Mouse (Mus musculus): Measurements from ENCODE around the gene Reps2. TPM values are rescaled to one million over a fixed set of nuclear protein-coding genes. Genes with fewer than 3 reads are reported as not detected.

The Reps2 gene
- 1 to 10 TPM in 1 of 2 experiments, under 1 TPM in 1; 0.52 to 1.5 TPM for total RNA-seq (2021)

- peak; percentile 69 for DNase-seq
These were observed at the start of gene Reps2 for GRCm38 (mm10) chrX:162643091-162643788. Gene Reps2, minus strand, starts transcription at chrX:162643649.

GRCm38 (mm10) chrX:162691272-162691671 is 47.8 kb upstream of the Reps2 start:
- DNase-seq = no peak

DNA sequence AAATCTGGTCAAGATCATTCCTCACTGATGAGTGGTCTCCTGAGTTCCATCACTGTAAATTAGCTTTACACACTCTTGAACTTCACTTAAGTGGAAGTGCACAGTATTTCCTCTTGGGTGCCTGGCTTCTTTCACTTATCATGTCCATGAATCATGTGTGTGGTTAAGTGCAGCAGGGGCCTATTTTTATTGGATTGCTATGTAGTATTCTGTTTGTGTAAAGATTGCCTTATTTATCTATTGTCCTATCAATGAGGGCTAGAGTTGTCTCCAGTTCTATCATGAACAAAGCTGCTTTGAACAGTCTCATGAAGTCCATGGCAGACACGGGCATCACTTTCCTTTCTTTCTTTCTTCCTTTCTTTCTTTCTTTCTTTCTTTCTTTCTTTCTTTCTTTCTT is 41.9 kb upstream of the Reps2 start:
- no peak for DNase-seq

- DNase-seq = no peak
These were observed 36.1 kb upstream of the Reps2 start for GRCm38 (mm10) chrX:162679506-162679905.

DNA sequence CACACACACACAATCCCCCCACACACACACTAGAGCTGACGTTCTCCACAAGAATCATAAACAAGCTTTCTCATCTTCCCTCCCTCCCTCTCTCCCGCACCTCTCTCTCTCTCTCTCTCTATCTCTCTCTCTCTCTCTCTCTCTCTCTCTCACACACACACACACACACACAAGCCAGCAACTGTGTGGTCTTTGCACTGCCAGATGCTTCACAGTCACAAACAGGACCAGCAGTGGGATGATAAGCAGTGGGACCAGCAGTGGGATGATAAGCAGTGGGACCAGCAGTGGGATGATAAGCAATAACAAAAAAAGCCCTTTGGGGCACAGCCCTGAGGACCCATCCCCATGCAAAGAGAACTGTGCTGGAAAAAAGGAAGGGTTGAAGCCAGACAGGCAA is 35.4 kb upstream of the Reps2 start:
- no peak for DNase-seq

GRCm38 (mm10) chrX:162666166-162666565 is 22.7 kb upstream of the Reps2 start:
- no peak for DNase-seq

DNA sequence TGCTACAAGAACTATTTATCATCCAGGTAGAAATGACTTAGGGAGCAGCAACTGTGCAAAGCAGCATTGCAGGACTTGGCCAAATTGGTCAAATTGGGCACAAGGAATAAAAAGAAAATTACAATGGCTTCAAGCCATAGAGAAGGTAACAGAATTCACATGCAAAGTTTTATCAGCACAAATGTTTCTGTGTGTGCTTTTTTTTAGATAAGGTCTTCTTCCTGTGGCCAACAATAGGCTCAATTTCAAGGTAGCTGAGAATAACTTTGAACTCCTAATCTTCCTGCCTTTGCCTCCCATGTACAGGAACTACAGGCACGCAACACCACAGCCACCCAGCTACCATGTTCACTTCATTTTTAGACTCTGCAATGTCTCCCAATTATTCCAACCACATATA is 16.7 kb upstream of the Reps2 start:
- DNase-seq = no peak

DNA sequence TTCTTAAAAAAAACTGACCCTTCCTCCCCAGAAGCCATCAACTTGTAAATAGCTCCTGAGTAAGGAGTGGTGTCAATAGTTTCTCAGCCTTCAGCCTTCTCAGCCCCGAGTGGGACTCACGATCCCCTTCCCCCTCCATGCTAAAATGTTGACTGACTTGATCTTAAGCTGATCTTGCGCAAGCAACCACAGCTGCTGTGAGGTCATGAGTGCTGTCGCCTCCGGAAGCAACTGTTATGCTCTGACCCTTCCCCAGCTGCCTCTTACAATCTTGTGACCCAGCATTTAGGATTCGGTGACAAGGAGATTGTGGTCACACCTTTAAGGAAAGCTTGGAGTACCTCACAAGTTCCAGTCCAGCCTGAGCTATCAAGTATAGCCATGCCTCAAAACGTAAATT is 10.1 kb upstream of the Reps2 start:
- no peak for DNase-seq

- DNase-seq = no peak
These were observed 9.0 kb upstream of the Reps2 start for GRCm38 (mm10) chrX:162652445-162652844.

DNA sequence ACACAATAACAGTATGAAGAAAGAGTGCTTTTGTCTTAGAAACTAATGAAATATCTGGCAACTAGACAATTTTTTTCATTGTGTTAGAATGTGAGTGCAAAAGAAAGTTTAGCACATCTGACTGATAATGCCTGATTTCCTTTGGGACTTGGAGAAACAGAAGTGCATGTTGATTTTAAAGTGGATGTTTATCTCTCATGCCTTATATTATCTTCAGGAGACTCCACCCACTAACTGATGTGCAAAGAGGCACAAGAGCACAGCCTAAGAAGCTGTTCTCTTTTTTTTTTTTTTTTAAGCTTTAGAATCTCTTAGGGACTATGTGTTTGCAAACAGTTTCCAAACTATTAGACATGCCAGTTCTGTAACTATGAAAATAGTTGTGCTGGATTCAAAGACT is 7.7 kb upstream of the Reps2 start:
- no peak for DNase-seq

GRCm38 (mm10) chrX:162643789-162644092 is 292 bp upstream of the Reps2 start:
- DNase-seq = no peak

GRCm38 (mm10) chrX:162642402-162643090 is 903 bp downstream of the Reps2 start:
- DNase-seq = no peak

DNA sequence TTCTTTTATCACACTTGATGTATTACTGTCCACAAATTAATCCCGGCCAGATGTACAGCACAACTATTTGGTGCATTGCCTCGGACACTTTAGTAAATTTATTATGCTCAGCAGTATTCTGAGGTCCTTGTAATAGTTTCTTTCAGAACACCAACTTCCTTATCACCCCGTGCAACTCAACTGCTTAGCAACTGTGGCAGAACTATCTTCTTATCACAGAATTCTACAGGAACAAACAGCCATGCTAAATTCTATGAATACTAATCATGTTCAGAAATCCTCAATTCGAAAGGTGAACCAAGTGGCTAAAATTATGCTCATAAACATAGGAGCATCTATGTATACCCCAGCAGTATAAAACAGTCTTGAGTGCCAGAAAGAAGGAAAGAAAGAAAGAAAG is 1.7 kb downstream of the Reps2 start:
- DNase-seq = no peak

DNA sequence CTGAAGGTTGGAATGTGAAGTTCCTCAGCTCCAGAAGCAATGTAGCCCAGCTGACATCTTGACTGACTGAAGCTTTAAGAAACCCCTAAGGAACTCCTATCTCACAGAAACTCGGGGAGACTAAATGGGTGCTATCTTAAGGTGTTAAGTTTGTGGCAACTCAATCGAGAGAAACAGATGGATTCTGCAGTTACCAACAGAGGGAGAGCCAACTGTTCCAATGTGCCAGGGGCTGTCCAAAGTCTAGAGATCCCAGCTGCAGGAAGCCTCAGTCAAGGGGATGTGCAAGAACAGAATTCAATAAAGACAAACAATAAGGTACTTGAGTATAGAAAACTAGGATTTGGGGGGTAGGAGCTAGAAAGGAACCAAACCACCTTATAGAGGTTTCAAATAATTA is 8.3 kb downstream of the Reps2 start:
- no peak for DNase-seq

DNA sequence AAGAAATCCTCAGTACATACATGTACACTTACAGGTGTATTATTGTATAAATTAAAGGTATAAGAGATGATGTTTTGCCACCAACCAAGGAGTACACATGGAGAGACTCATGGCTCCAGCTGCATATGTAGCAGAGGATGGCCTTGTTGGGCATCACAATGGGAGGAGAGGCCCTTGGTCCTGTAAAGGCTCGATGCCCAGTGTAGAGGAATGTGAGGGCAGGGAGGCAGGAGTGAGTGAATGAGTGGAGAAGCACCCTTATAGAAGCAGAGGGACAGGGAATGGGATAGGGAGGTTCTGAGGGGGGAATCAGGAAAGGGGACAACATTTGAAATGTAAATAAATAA is 21.4 kb downstream of the Reps2 start:
- DNase-seq = no peak

- DNase-seq = no peak
These were observed 22.0 kb downstream of the Reps2 start for GRCm38 (mm10) chrX:162621194-162622090.

- DNase-seq = no peak
These were observed 23.7 kb downstream of the Reps2 start for GRCm38 (mm10) chrX:162619705-162620104.

DNA sequence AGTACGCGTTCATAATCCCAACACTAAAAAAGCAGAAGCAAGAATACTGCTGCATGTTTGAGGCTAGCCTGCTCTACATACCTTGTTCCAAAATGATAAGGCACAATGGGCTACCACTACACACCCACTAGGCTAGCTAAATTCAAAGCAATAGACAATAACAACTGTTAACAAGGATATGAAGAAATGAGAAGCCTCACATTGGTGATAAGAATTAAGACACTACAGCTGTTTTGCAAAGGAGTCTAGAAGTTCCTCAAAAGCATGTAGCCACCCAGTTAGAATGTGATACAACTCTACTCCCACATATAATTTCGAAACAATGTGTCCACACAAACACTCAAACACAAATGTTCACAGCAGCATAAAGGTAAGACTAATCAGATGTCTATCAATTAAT is 24.9 kb downstream of the Reps2 start:
- no peak for DNase-seq

DNA sequence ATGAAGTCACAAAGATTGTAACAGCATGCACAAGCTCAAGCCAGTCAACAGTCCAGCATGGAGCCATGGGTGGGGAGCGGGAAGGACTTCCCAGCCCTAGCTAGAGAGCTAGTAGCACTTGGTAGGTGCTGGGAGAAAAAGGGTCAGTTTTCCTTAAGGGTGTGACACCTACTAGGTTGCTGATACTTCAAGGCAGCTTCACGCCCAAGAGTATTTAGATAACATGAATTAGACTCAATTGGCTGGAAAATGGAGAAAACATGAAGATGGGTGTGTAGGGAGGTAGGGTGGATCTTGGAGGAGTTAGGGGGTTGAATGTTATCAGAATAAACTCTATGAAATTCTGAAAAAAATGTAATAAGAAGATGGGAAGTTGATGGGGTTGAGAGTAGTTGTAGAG is 37.3 kb downstream of the Reps2 start:
- no peak for DNase-seq

DNA sequence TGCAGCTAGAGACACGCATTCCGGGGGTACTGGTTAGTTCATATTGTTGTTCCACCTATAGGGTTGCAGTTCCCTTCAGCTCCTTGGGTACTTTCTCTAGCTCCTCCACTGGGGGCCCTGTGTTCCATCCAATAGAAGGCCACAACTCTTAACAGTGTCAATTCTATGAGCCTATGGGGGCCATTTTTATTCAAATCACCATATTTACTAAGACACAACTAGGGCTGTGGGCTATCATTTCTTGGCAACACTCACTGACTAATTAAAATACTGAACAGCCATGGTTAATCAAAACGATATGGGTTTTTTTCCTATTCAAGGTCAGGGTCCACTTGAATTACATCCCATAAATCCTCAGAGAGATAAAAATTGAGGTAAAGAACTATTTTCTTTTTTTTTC is 43.8 kb downstream of the Reps2 start:
- DNase-seq = no peak

GRCm38 (mm10) chrX:162591005-162591801 is 52.2 kb downstream of the Reps2 start:
- peak; percentile 19 for DNase-seq

- no peak for DNase-seq
These were observed 53.2 kb downstream of the Reps2 start for GRCm38 (mm10) chrX:162590145-162590790.

All from heart, postnatal 4 days (tissue).